Mouse (Mus musculus): Measurements from ENCODE around the gene Rsg1. TPM values are rescaled to one million over a fixed set of nuclear protein-coding genes. Genes with fewer than 3 reads are reported as not detected.
A peak's percentile ranks its signal among the peaks of the same experiment; 100 is the strongest.

Gene Rsg1
- total and polyA plus RNA-seq, 3 experiments: 1.1 to 4.5 (median 3.2) TPM

- no peaks in the 10 kb centered on the region for H3K27me3 ChIP-seq (replicated peaks)
- H3K9me3 ChIP-seq (replicated peaks; ENCODE audit: low read length): peaks cover 3% of the 10 kb centered on the region
- no peak for DNase-seq (ENCODE audit: extremely low read depth)
- no peak overlapping the region for H3K27ac ChIP-seq (ENCODE audit: insufficient read depth, low read depth)
- in situ Hi-C loops (cut with MboI; ENCODE audit: low pct_ligation_motif_present, low pct_unique_long_range_greater_than_20kb, low sequenced_read_pairs): loop anchor here (10.0 kb wide), 1 partner anchor 75 kb away; the partner anchor contains the start of gene Fbxo42
- H3K4me2 ChIP-seq (ENCODE audit: insufficient read depth, low read depth, poor library complexity, severe bottlenecking): no peak overlapping the region
- dilution Hi-C loops (cut with MboI; ENCODE audit: extremely low pct_ligation_motif_present, extremely low pct_unique_long_range_greater_than_20kb, low sequenced_read_pairs): no loop called here
- peaks cover 0 to 3% of the 10 kb centered on the region in 2 experiments; a peak in 2 of 4 replicates for H3K4me1 ChIP-seq (ENCODE audit: control insufficient read depth in 1 of 2, insufficient read depth in 2 of 2)
- no peak overlapping the region for H3K4me3 ChIP-seq (replicated peaks in 1 of 3; ENCODE audit: low read depth in 2 of 3, low read length in 2 of 3, poor library complexity in 1 of 3)
- peaks cover 16 to 41% of the 10 kb centered on the region in 2 experiments for H3K36me3 ChIP-seq (replicated peaks in 1 of 2; ENCODE audit: control insufficient read depth in 1 of 2, insufficient read depth in 1 of 2, low read length in 1 of 2)
- no peaks in the 10 kb centered on the region for H3K79me2 ChIP-seq (replicated peaks; ENCODE audit: control insufficient read depth, extremely low read depth, insufficient read depth, poor library complexity, severe bottlenecking)
- no peak overlapping the region for H3K9ac ChIP-seq (ENCODE audit: insufficient read depth, low read depth)
- no peak for TF ChIP-seq UBTF (IDR thresholded peaks at IDR 0.05; ENCODE audit: low read depth, low read length)
- TF ChIP-seq KAT2A (IDR thresholded peaks at IDR 0.05; ENCODE audit: insufficient replicate concordance, low read length): no peak
- no peak for TF ChIP-seq ZNF384 (IDR thresholded peaks at IDR 0.05; ENCODE audit: low read depth, low read length)
- TF ChIP-seq SMC3 (IDR thresholded peaks at IDR 0.05; ENCODE audit: low read depth, low read length): no peak
- TF ChIP-seq SIN3A (IDR thresholded peaks at IDR 0.05; ENCODE audit: low read length): no peak
- no peak for TF ChIP-seq EP300 (IDR thresholded peaks at IDR 0.05; ENCODE audit: low read length)
- no peak for TF ChIP-seq MAX (IDR thresholded peaks at IDR 0.05; ENCODE audit: low read length)
- no peak for TF ChIP-seq MYC (IDR thresholded peaks at IDR 0.05; ENCODE audit: low read depth, low read length)
- TF ChIP-seq ELF1 (IDR thresholded peaks at IDR 0.05; ENCODE audit: low read depth, low read length): no peak
Measured at GRCm38 (mm10) chr4:141219583-141220213, 5.9 kb downstream of the Rsg1 start.

GRCm38 (mm10) chr4:141221848-141222247, 8.1 kb downstream of the Rsg1 start:
- Histone ChIP-seq H3K4me2 (ENCODE audit: insufficient read depth, low read depth, poor library complexity, severe bottlenecking) (no peak overlapping the region), H3K27ac (ENCODE audit: insufficient read depth, low read depth) (no peak overlapping the region), H3K9me3 (replicated peaks; ENCODE audit: low read length) (peaks cover 3% of the 10 kb centered on the region), H3K27me3 (replicated peaks) (no peaks in the 10 kb centered on the region), H3K4me3 (replicated peaks in 1 of 3; ENCODE audit: low read depth in 2 of 3, low read length in 2 of 3, poor library complexity in 1 of 3) (no peak overlapping the region), H3K9ac (ENCODE audit: insufficient read depth, low read depth) (no peak overlapping the region), H3K79me2 (replicated peaks; ENCODE audit: control insufficient read depth, extremely low read depth, insufficient read depth, poor library complexity, severe bottlenecking) (no peaks in the 10 kb centered on the region), H3K36me3 (replicated peaks in 1 of 2; ENCODE audit: control insufficient read depth in 1 of 2, insufficient read depth in 1 of 2, low read length in 1 of 2) (peaks cover 16 to 42% of the 10 kb centered on the region in 2 experiments), H3K4me1 (ENCODE audit: control insufficient read depth in 1 of 2, insufficient read depth in 2 of 2) (no peaks in the 10 kb centered on the region)
- TF ChIP-seq JUN (IDR thresholded peaks at IDR 0.05; ENCODE audit: insufficient read depth, low read depth, low read length) (no peak), HCFC1 (IDR thresholded peaks at IDR 0.05; ENCODE audit: low read depth, low read length) (no peak), MYC (IDR thresholded peaks at IDR 0.05; ENCODE audit: low read depth, low read length) (no peak), SMC3 (IDR thresholded peaks at IDR 0.05; ENCODE audit: low read depth, low read length) (0 out of 2 replicates have a peak, but pooled peaks have one; percentile 6), POLR2AphosphoS2 (IDR thresholded peaks at IDR 0.05; ENCODE audit: low read depth, low read length) (no peak), GABPA (IDR thresholded peaks at IDR 0.05; ENCODE audit: insufficient replicate concordance, low read depth, low read length) (no peak), USF1 (IDR thresholded peaks at IDR 0.05; ENCODE audit: low read depth, low read length) (no peak), USF2 (conservative IDR thresholded peaks at IDR 0.05; ENCODE audit: low read depth, low read length) (no peak), MEF2A (IDR thresholded peaks at IDR 0.05; ENCODE audit: borderline replicate concordance, low read depth, low read length) (no peak), CTCF (conservative IDR thresholded peaks at IDR 0.05 in 1 of 2, IDR thresholded peaks at IDR 0.05 in 1 of 2; ENCODE audit: low read depth in 2 of 2, low read length in 2 of 2) (peak in 1 of 2 experiments; percentile 68; a peak in 2 of 4 replicates), CHD1 (IDR thresholded peaks at IDR 0.05; ENCODE audit: low read depth, low read length) (no peak), IRF4 (IDR thresholded peaks at IDR 0.05; ENCODE audit: low read depth, low read length) (no peak)
- dilution Hi-C loops (cut with MboI; ENCODE audit: extremely low pct_ligation_motif_present, extremely low pct_unique_long_range_greater_than_20kb, low sequenced_read_pairs) (no loop called here), in situ Hi-C loops (cut with MboI; ENCODE audit: low pct_ligation_motif_present, low pct_unique_long_range_greater_than_20kb, low sequenced_read_pairs) (no loop called here)
- DNase-seq (ENCODE audit: extremely low read depth): peak; percentile 24
